Mouse (Mus musculus): ENCODE measurements around the gene Focad.

DNA sequence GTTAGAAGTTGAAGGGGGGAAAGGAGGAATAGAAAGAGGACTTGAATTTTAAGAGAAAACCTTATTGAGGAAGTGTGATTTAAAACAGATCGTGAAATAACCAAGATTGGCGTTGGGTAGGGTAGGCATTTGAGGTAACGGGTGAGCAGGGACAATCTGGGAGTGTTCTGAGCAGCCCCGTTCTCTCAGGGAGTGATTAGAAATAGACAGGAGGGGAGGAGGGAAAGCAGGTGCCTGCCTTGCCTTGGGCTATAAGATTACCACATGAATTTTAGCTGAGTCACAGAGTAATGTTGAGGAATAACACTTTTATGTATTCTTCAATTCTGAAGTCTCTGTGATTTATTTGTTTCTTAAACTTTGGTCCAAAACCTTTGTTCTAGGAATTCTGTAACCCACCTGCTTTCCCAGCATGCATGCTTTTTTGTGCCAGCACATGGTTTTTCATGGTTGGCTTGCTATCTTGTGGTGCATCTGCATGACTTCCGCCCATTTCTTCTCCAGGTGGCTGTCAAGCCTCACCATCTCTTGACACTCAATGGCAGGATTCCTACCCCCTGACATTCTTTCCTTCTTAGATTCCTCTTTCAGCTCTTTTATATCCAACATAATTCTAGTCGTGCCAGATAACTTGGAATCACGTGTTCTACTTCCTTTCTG is 176.1 kb downstream of the Focad start:
- TF ChIP-seq GATA1 (IDR thresholded peaks at IDR 0.05; ENCODE audit: low read length) (no peak), TAL1 (IDR thresholded peaks at IDR 0.05; ENCODE audit: low read length) (no peak)
